Mouse (Mus musculus): Measurements from ENCODE around the gene Tbccd1.

The Tbccd1 gene

GRCm38 (mm10) chr16:22852709-22853108, 4.8 kb downstream of the Tbccd1 start:
- no peak for DNase-seq

GRCm38 (mm10) chr16:22848331-22848730, 9.1 kb downstream of the Tbccd1 start:
- no peak for DNase-seq

GRCm38 (mm10) chr16:22847686-22848085, 9.8 kb downstream of the Tbccd1 start:
- no peak for DNase-seq

GRCm38 (mm10) chr16:22845481-22845880, 12.0 kb downstream of the Tbccd1 start:
- DNase-seq = no peak

- DNase-seq = no peak
Measured at GRCm38 (mm10) chr16:22844834-22845233, 12.6 kb downstream of the Tbccd1 start.

GRCm38 (mm10) chr16:22844061-22844801, 13.2 kb downstream of the Tbccd1 start:
- peak; percentile 81 for DNase-seq

GRCm38 (mm10) chr16:22842871-22843270, 14.6 kb downstream of the Tbccd1 start:
- no peak for DNase-seq

GRCm38 (mm10) chr16:22839146-22839857, 18.2 kb downstream of the Tbccd1 start:
- no peak for DNase-seq

GRCm38 (mm10) chr16:22832932-22833525, 24.4 kb downstream of the Tbccd1 start:
- DNase-seq = no peak

GRCm38 (mm10) chr16:22820731-22821130, 36.7 kb downstream of the Tbccd1 start:
- no peak for DNase-seq

GRCm38 (mm10) chr16:22811477-22811876, 46.0 kb downstream of the Tbccd1 start, which contains the start of gene Crygs:
Gene Crygs (minus strand): TSS chr16:22811577.
- DNase-seq = no peak

- DNase-seq = peak; percentile 88
Measured at GRCm38 (mm10) chr16:22807468-22808070, 49.9 kb downstream of the Tbccd1 start.

- DNase-seq = peak; percentile 15
Measured at GRCm38 (mm10) chr16:22802786-22803185, 54.7 kb downstream of the Tbccd1 start.

GRCm38 (mm10) chr16:22800849-22801109, 56.7 kb downstream of the Tbccd1 start:
- DNase-seq = no peak

- peak; percentile 33 for DNase-seq
Measured at GRCm38 (mm10) chr16:22800026-22800848, 57.2 kb downstream of the Tbccd1 start.

- DNase-seq = peak; percentile 50
Measured at GRCm38 (mm10) chr16:22798520-22798919, 58.9 kb downstream of the Tbccd1 start.

- DNase-seq = peak; percentile 96
Measured at GRCm38 (mm10) chr16:22797521-22797920, 59.9 kb downstream of the Tbccd1 start.

GRCm38 (mm10) chr16:22795497-22795896, 62.0 kb downstream of the Tbccd1 start:
- peak; percentile 52 for DNase-seq

GRCm38 (mm10) chr16:22791235-22791634, 66.2 kb downstream of the Tbccd1 start:
- no peak for DNase-seq

GRCm38 (mm10) chr16:22789908-22790367, 67.5 kb downstream of the Tbccd1 start:
- peak; percentile 77 for DNase-seq

GRCm38 (mm10) chr16:22782686-22783085, 74.8 kb downstream of the Tbccd1 start:
- no peak for DNase-seq

- peak; percentile 73 for DNase-seq
Measured at GRCm38 (mm10) chr16:22779228-22779835, 78.1 kb downstream of the Tbccd1 start.
